In genomic region chr16:18472976-18473375, GRCm38 (mm10) we compare ENCODE assay signal across 23 mouse cellular contexts. TPM values are rescaled to one million over a fixed set of nuclear protein-coding genes. Genes with fewer than 3 reads are reported as not detected.
DNase-seq lines count a peak whose midpoint lies in the region; ATAC-seq and TF ChIP-seq lines count a peak whose summit lies in the region.
"Had no signal": no experiment of that assay in that cellular context is flagged by ENCODE, and none has a peak within 500 bp of the region (broad histone marks: within the 10 kb centered on the region; RNA-seq: fewer than 3 reads in every experiment).

No protein-coding gene starts in this region.

- H3K9me3 ChIP-seq in lung, embryonic 15.5 days, result no peaks in the 10 kb centered on the region
- H3K9me3 ChIP-seq in lung, postnatal 0 days (ENCODE audit: low read length), result no peaks in the 10 kb centered on the region
- H3K9me3 ChIP-seq: embryonic facial prominence, embryonic 10.5 days; forebrain, embryonic 12.5 days; neural tube, embryonic 15.5 days had no signal

- H3K9ac ChIP-seq in lung, embryonic 15.5 days, result no peak overlapping the region
- H3K9ac ChIP-seq in lung, postnatal 0 days (replicated peaks; ENCODE audit: low read depth), result no peak overlapping the region
- H3K9ac ChIP-seq: forebrain, embryonic 12.5 days; neural tube, embryonic 15.5 days had no signal

- DNase-seq in heart, adult 11 months, result peak; percentile 61
- no peak for DNase-seq in heart, adult 18-20 months
- DNase-seq in lung, postnatal 0 days (ENCODE audit: low spot score), result no peak
- peak; percentile 7 for DNase-seq in urinary bladder, postnatal 10 days (ENCODE audit: low spot score)
- no peak for DNase-seq in urinary bladder, postnatal 25 days (ENCODE audit: low spot score)
- no peak for DNase-seq in layer of hippocampus, adult 18-20 months (ENCODE audit: low spot score in 2 of 2)
- DNase-seq: adrenal gland, postnatal 10 days; cerebellum, adult 9-10 months; heart, adult 2 months; heart, postnatal 36 days; kidney, adult 8-10 months; kidney, postnatal 14 days; lung, adult 18-20 months; midbrain, embryonic 14.5 days; spleen, adult 18-20 months had no signal

- ATAC-seq in lung, embryonic 15.5 days (ENCODE audit: borderline replicate concordance, extremely low read depth, low FRiP score, low TSS enrichment), result 0 out of 2 replicates have a peak, but pooled peaks have one; percentile 55
- no peak for ATAC-seq in lung, postnatal 0 days
- ATAC-seq: activated CD4-positive, CD25-positive, alpha-beta regulatory T cell, adult 4 months; CD4-positive, CD25-positive, alpha-beta regulatory T cell, adult 4 months; Patski had no signal

- WGBS in lung, embryonic 15.5 days, result 62% methylated on average over 8 of the region's 8 CpGs
- 77% methylated on average over 8 of the region's 8 CpGs for WGBS in lung, postnatal 0 days

- no peak for TF ChIP-seq EP300 in lung, postnatal 0 days (IDR thresholded peaks at IDR 0.05)

- TF ChIP-seq CTCF in lung, postnatal 0 days (IDR thresholded peaks at IDR 0.05), result no peak

- H3K4me3 ChIP-seq in lung, embryonic 15.5 days, result no peak overlapping the region
- H3K4me3 ChIP-seq in lung, postnatal 0 days (ENCODE audit: low read depth, low read length), result no peak overlapping the region
- H3K4me3 ChIP-seq: embryonic facial prominence, embryonic 10.5 days; forebrain, embryonic 12.5 days; heart, adult 2 months; myocyte; neural tube, embryonic 15.5 days had no signal

- H3K27me3 ChIP-seq in lung, embryonic 15.5 days, result no peaks in the 10 kb centered on the region
- H3K27me3 ChIP-seq in lung, postnatal 0 days (replicated peaks; ENCODE audit: insufficient read depth, low read length), result no peaks in the 10 kb centered on the region
- H3K27me3 ChIP-seq: forebrain, embryonic 12.5 days; neural tube, embryonic 15.5 days; Patski had no signal

- H3K4me2 ChIP-seq in lung, embryonic 15.5 days, result no peak overlapping the region
- no peak overlapping the region for H3K4me2 ChIP-seq in lung, postnatal 0 days (replicated peaks; ENCODE audit: low read depth, low read length)
- H3K4me2 ChIP-seq: forebrain, embryonic 12.5 days; neural tube, embryonic 15.5 days had no signal

- peaks cover 10% of the 10 kb centered on the region for H3K4me1 ChIP-seq in lung, embryonic 15.5 days
- H3K4me1 ChIP-seq in lung, postnatal 0 days (ENCODE audit: insufficient read depth, low read depth, low read length), result no peaks in the 10 kb centered on the region
- H3K4me1 ChIP-seq: neural tube, embryonic 15.5 days had no signal

- peaks cover 5% of the 10 kb centered on the region; the same call in 1 of the 2 replicates for H3K36me3 ChIP-seq in lung, embryonic 15.5 days
- H3K36me3 ChIP-seq in lung, postnatal 0 days (ENCODE audit: insufficient read depth, low read length), result peaks cover 8% of the 10 kb centered on the region; the same call in 1 of the 2 replicates

- no peak overlapping the region for H3K27ac ChIP-seq in lung, embryonic 15.5 days
- H3K27ac ChIP-seq in lung, postnatal 0 days (ENCODE audit: low read length), result no peak overlapping the region
- H3K27ac ChIP-seq: embryonic facial prominence, embryonic 10.5 days; heart, adult 2 months; neural tube, embryonic 15.5 days had no signal

RNA-seq across cellular contexts. Expression of gene Gnb1l, which starts 25.5 kb away (rescaled TPM):
- 1 to 10 TPM; 6.1 to 6.4 TPM for total RNA-seq in heart, adult 18-20 months (2021)
- 15.7 and 17.0 TPM in 2 replicates for polyA plus RNA-seq in lung, embryonic 15.5 days (2015; fragmentation: Nextera tagmentation; extraction: Ambion mirVana)
- 8.1 and 8.4 TPM in 2 replicates for polyA plus RNA-seq in lung, postnatal 0 days (2015; fragmentation: Nextera tagmentation; extraction: Ambion mirVana)
- 1 to 10 TPM; 6.3 to 6.9 TPM for total RNA-seq in layer of hippocampus, adult 18-20 months (2021)

RNA-seq across cellular contexts. Expression of gene Rtl10, which starts 25.7 kb away (rescaled TPM):
- total RNA-seq in heart, adult 18-20 months (2021), result 1 to 10 TPM; 3.9 to 4.1 TPM
- polyA plus RNA-seq in lung, embryonic 15.5 days (2015; fragmentation: Nextera tagmentation; extraction: Ambion mirVana), result 4.9 and 5.4 TPM in 2 replicates
- polyA plus RNA-seq in lung, postnatal 0 days (2015; fragmentation: Nextera tagmentation; extraction: Ambion mirVana), result 1.1 TPM in 2 replicates
- 1 to 10 TPM; 9.2 to 9.7 TPM for total RNA-seq in layer of hippocampus, adult 18-20 months (2021)

RNA-seq across cellular contexts. Expression of gene Comt, which starts 46.3 kb away (rescaled TPM):
- total RNA-seq in heart, adult 18-20 months (2021), result 100 to 1,000 TPM; 123 to 141 TPM
- polyA plus RNA-seq in lung, embryonic 15.5 days (2015; fragmentation: Nextera tagmentation; extraction: Ambion mirVana), result 112 and 122 TPM in 2 replicates
- 109 and 111 TPM in 2 replicates for polyA plus RNA-seq in lung, postnatal 0 days (2015; fragmentation: Nextera tagmentation; extraction: Ambion mirVana)
- 10 to 100 TPM; 78.2 to 82.4 TPM for total RNA-seq in layer of hippocampus, adult 18-20 months (2021)

RNA-seq across cellular contexts. Expression of gene Txnrd2, which starts 46.8 kb away (rescaled TPM):
- total RNA-seq in heart, adult 18-20 months (2021), result 10 to 100 TPM; 42.9 to 44.4 TPM
- 22.7 and 23.4 TPM in 2 replicates for polyA plus RNA-seq in lung, embryonic 15.5 days (2015; fragmentation: Nextera tagmentation; extraction: Ambion mirVana)
- 20.0 and 20.9 TPM in 2 replicates for polyA plus RNA-seq in lung, postnatal 0 days (2015; fragmentation: Nextera tagmentation; extraction: Ambion mirVana)
- total RNA-seq in layer of hippocampus, adult 18-20 months (2021), result 10 to 100 TPM; 15.3 to 22.4 TPM

Comparison
In these comparisons a context has a peak if more than half of its experiments do, and no peak if none do; other contexts are left out.
1. DNase-seq: peak in heart, adult 11 months (single experiment) and urinary bladder, postnatal 10 days (single experiment); none in heart, adult 18-20 months (0 of 2), lung, postnatal 0 days (single experiment), urinary bladder, postnatal 25 days (single experiment) and layer of hippocampus, adult 18-20 months (0 of 2).